Mouse (Mus musculus): Measurements from ENCODE around the gene Mtln. TPM values are rescaled to one million over a fixed set of nuclear protein-coding genes. Genes with fewer than 3 reads are reported as not detected.
A peak's percentile ranks its signal among the peaks of the same experiment; 100 is the strongest.

Mtln gene
- polyA plus RNA-seq, 1 experiment from 2014 or later, result 40.5 TPM

DNA sequence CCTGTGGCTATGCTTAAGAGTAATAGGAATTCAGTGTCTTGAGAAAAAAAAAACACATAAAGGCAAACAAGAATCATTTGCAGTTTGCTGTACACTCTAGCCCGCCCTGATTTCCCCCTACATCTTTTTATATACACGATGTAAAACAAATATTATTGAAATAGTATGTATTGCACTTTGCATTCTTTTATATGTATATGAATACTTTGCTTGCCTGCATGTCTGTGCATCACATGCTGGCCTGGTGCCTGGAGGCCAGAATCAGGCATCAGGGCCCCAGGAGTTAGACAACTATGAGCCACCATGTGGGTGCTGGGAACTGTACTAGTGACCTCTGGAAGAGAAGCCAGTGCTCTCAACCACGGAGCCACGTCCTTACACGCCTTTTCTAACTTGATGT, 5.1 kb downstream of the Mtln start:
- Histone ChIP-seq H3K36me3 (no peaks in the 10 kb centered on the region), H3K27me3 (replicated peaks) (no peaks in the 10 kb centered on the region), H3K4me2 (no peak overlapping the region), H3K9ac (no peak overlapping the region), H3K27ac (ENCODE audit: poor library complexity, severe bottlenecking) (no peak overlapping the region), H3K9me3 (replicated peaks) (no peaks in the 10 kb centered on the region), H3K4me1 (replicated peaks) (peaks cover 11% of the 10 kb centered on the region), H3K4me3 (no peak overlapping the region)
- ATAC-seq (ENCODE audit: insufficient number of reproducible peaks, low FRiP score), result no peak
- 89% methylated on average over 5 of the region's 5 CpGs for WGBS

DNA sequence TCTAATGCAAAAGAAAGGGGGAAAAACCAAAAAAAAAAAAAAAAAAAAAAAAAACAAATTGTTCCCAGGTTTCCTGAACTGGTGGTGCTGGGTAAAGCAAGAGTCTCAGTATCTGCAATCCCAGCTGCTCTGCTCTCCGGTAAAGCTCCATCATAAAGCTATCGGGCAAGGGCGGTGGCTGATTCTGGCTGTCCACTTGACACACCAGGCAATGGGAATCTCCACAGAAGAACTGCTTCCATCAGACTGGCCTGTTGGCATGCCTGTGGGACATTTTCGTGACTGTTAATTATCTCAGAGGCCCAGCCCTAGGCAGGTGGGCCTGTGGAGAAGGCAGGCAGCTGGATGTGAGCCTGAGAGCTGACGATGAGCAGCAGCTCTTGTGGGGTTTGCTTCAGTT, 13.8 kb downstream of the Mtln start:
- Histone ChIP-seq H3K9ac (no peak overlapping the region), H3K36me3 (peaks cover 19% of the 10 kb centered on the region), H3K4me3 (no peak overlapping the region), H3K27me3 (replicated peaks) (no peaks in the 10 kb centered on the region), H3K4me2 (no peak overlapping the region), H3K9me3 (replicated peaks) (no peaks in the 10 kb centered on the region), H3K27ac (ENCODE audit: poor library complexity, severe bottlenecking) (no peak overlapping the region), H3K4me1 (replicated peaks) (0 out of 2 replicates have a peak, but pooled peaks cover 4% of the 10 kb centered on the region)
- no peak for ATAC-seq (ENCODE audit: insufficient number of reproducible peaks, low FRiP score)
- 77% methylated on average over 5 of the region's 5 CpGs for WGBS

DNA sequence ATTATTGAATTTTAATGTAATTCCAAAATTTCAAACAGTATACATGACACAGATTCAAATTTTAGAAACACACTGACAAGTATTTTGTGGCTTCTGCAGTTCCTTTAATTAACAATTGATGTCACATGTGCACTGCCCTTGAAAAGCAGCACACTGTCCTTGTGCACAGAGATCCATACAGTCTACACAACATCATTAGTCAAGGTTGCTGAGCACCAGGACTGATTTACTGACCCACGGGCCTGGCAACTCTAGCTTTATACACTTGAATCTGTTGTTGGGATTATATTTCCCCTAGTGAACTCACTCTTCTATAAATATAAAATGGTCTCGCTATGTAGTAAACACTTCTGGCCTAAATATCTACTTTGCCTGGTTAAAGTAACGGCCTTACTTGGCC, 17.3 kb downstream of the Mtln start:
- H3K27ac ChIP-seq (ENCODE audit: poor library complexity, severe bottlenecking), result no peak overlapping the region
- no peak for ATAC-seq (ENCODE audit: insufficient number of reproducible peaks, low FRiP score)
- no peak overlapping the region for H3K9ac ChIP-seq
- H3K4me1 ChIP-seq (replicated peaks), result 0 out of 2 replicates have a peak, but pooled peaks cover 4% of the 10 kb centered on the region
- 89% methylated on average over 3 of the region's 3 CpGs for WGBS
- no peaks in the 10 kb centered on the region for H3K27me3 ChIP-seq (replicated peaks)
- H3K36me3 ChIP-seq, result peaks cover 35% of the 10 kb centered on the region
- no peak overlapping the region for H3K4me2 ChIP-seq
- no peak overlapping the region for H3K4me3 ChIP-seq
- H3K9me3 ChIP-seq (replicated peaks), result no peaks in the 10 kb centered on the region

DNA sequence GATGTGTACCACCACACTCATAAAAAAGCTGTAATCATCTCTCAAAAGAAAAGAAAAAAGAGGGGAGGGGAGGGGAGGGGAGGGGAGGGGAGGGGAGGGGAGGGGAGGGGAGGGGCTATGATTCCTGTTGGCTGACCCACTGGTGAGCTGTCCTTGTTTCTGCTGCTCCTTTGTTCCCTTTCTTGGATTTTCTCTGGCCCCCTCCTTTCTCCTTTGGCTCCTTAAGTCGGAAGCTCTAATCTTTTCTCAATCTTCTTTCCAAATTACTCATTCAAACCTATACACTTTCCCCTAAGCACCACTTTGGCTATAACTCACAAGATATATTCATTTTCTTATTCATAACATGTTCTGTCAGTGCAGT, 17.7 kb downstream of the Mtln start:
- Histone ChIP-seq H3K4me1 (replicated peaks) (0 out of 2 replicates have a peak, but pooled peaks cover 4% of the 10 kb centered on the region), H3K36me3 (peaks cover 40% of the 10 kb centered on the region), H3K4me3 (no peak overlapping the region), H3K4me2 (no peak overlapping the region), H3K27ac (ENCODE audit: poor library complexity, severe bottlenecking) (no peak overlapping the region), H3K9me3 (replicated peaks) (no peaks in the 10 kb centered on the region), H3K9ac (no peak overlapping the region), H3K27me3 (replicated peaks) (no peaks in the 10 kb centered on the region)
- ATAC-seq (ENCODE audit: insufficient number of reproducible peaks, low FRiP score), result no peak
- 35% methylated on average over 1 of the region's 1 CpGs for WGBS

DNA sequence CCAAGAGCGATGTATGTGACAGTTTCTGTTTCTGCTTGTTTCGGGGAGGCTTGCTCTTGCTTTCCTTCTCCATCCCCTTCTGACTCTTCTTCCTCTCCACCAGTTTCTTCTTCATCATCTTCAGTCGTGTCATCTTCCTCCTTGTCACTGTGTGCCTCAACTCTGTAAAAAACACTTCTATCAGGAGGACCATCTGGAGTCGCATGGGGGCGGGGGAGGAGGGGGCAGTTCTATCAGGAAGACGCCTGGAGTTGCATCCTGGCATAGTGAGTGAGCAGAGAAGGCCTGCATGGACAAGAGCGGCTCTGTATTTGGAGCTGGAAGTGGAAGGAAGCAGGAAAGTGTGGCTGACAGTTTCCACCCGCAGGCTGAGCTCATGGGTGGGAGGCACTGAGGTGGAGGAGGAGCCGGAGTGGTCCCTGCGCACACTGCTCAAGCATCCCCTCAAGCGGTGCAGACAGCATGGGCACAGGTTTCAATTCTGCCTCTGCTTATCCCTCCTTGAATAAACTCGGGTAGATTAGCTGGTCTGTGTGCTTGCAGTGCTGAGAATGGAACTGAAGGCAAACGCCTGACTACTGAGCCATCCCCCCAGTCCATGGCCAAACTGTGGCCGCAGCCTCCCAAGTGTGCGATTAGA, 18.2 kb downstream of the Mtln start:
- no peaks in the 10 kb centered on the region for H3K27me3 ChIP-seq (replicated peaks)
- no peaks in the 10 kb centered on the region for H3K9me3 ChIP-seq (replicated peaks)
- peak overlapping the region; percentile 14 for H3K4me2 ChIP-seq
- 0 out of 2 replicates have a peak, but pooled peaks cover 4% of the 10 kb centered on the region for H3K4me1 ChIP-seq (replicated peaks)
- 45% methylated on average over 15 of the region's 15 CpGs for WGBS
- no peak for ATAC-seq (ENCODE audit: insufficient number of reproducible peaks, low FRiP score)
- no peak overlapping the region for H3K9ac ChIP-seq
- H3K36me3 ChIP-seq, result peaks cover 42% of the 10 kb centered on the region
- H3K27ac ChIP-seq (ENCODE audit: poor library complexity, severe bottlenecking), result no peak overlapping the region
- H3K4me3 ChIP-seq, result no peak overlapping the region

DNA sequence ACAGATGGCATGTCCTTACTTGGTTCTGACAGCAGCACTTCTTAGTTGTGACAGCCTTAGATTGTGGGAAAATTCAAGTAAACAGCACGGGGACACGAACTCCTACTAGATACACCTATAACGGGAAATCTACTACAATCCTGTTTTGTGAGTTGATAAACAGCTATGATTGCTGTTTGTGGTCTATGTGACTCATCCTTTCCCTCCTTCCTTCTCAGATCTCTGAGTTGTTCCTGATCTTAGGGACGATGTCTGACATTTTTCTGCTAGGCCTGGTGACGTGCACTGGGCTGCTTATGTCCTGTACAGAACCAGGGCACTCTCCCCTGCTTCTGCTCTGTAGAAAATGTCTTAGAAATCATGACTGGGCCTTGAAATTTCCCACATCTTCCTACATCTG, 30.7 kb downstream of the Mtln start:
- Histone ChIP-seq H3K4me1 (replicated peaks) (peaks cover 20% of the 10 kb centered on the region), H3K4me3 (no peak overlapping the region), H3K9me3 (replicated peaks) (no peaks in the 10 kb centered on the region), H3K36me3 (peaks cover 13% of the 10 kb centered on the region), H3K9ac (no peak overlapping the region), H3K4me2 (no peak overlapping the region), H3K27ac (ENCODE audit: poor library complexity, severe bottlenecking) (no peak overlapping the region), H3K27me3 (replicated peaks) (no peaks in the 10 kb centered on the region)
- 60% methylated on average over 5 of the region's 5 CpGs for WGBS
- no peak for ATAC-seq (ENCODE audit: insufficient number of reproducible peaks, low FRiP score)

DNA sequence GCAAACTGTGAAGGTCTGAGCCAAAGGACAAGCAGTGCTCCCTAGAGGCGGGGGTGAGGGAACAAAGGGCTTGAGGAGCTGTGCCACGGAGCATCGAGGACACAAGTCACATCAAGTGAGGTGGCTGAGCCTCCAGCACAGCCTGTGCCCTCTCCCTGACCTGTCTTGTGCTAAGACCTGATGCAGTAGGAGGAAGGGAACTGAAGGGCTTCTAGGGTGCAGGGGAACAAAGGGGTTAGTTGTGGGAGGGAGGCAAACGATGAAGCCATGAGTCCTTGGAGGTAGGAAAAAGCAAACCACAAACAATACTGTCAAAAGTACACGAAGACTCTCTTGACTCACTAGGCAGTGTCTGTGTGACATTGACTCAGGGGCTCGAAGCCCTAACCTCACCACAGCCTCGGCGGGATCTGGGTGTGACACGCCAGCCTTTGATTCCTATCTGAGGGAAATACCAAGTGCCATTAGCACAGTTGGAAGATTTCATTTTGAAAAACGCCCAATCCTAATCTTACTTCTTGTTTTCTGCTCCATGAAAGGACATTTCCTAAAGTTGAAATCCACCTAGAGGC, 31.8 kb downstream of the Mtln start:
- Histone ChIP-seq H3K27ac (ENCODE audit: poor library complexity, severe bottlenecking) (no peak overlapping the region), H3K4me3 (no peak overlapping the region), H3K9ac (no peak overlapping the region), H3K4me2 (no peak overlapping the region), H3K27me3 (replicated peaks) (no peaks in the 10 kb centered on the region), H3K36me3 (peaks cover 13% of the 10 kb centered on the region), H3K9me3 (replicated peaks) (no peaks in the 10 kb centered on the region), H3K4me1 (replicated peaks) (peaks cover 20% of the 10 kb centered on the region)
- WGBS, result 62% methylated on average over 10 of the region's 10 CpGs
- no peak for ATAC-seq (ENCODE audit: insufficient number of reproducible peaks, low FRiP score)

DNA sequence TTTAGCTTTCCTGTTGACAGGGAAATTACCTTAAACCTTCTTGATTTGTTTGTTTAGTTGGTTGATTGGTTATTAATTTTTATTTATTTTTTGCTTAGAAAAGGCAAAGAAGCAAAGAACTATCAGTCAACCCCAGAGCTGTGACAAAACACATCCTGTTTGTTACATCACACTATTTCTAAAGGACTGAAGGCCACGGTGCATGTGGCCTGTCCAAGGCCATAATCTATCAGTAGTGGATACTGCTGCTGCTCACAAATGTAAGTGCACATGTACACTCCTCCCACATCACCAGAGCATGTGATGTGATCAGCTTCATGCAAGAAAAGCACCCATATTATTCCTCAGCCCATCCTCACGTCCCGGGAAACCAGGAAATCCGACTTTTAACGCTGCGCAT, 32.3 kb downstream of the Mtln start:
- ATAC-seq (ENCODE audit: insufficient number of reproducible peaks, low FRiP score), result no peak
- peaks cover 8% of the 10 kb centered on the region; the same call in 1 of the 2 replicates for H3K36me3 ChIP-seq
- H3K4me1 ChIP-seq (replicated peaks), result peaks cover 20% of the 10 kb centered on the region
- no peak overlapping the region for H3K9ac ChIP-seq
- H3K27me3 ChIP-seq (replicated peaks), result no peaks in the 10 kb centered on the region
- H3K4me2 ChIP-seq, result no peak overlapping the region
- 80% methylated on average over 6 of the region's 6 CpGs for WGBS
- no peak overlapping the region for H3K4me3 ChIP-seq
- H3K27ac ChIP-seq (ENCODE audit: poor library complexity, severe bottlenecking), result no peak overlapping the region
- H3K9me3 ChIP-seq (replicated peaks), result no peaks in the 10 kb centered on the region

DNA sequence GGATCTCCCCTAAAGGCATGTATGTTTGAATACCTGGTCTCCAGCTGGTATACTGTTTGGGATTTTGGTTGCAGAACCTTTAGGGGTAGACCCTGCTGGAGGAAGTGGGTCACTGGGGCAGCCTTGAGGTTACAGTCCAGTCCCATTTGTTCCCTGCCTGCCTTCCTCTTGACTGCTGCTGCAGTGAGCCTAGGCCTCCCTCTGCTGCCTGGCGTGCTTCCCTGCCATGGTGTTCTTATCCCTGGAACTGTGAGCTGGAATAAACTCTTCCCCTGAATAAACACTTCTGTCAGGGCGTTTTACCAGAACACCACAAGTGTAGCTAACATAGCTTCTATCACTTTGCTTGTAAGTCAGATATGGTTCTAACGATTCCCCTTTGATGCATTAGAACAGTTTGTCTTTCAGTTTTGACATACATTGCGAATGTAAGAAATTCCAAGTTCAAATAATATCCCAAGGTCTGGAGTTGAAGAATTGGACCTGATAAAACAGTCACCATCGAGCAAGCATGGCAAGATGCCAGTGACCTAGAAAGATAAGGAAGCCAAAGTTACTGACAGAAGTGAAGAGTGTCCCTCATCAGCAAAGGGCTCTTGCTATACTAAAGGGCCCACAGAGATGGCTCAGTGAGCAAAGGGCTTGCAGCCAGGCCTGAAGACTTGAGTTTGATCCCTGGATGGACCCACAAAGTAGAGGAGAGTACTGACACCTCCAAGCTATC, 33.0 kb downstream of the Mtln start:
- Histone ChIP-seq H3K4me3 (no peak overlapping the region), H3K9ac (no peak overlapping the region), H3K36me3 (peaks cover 6% of the 10 kb centered on the region; the same call in 1 of the 2 replicates), H3K27me3 (replicated peaks) (no peaks in the 10 kb centered on the region), H3K9me3 (replicated peaks) (no peaks in the 10 kb centered on the region), H3K27ac (ENCODE audit: poor library complexity, severe bottlenecking) (0 out of 2 replicates have a peak overlapping the region, but pooled peaks have one; percentile 4), H3K4me2 (no peak overlapping the region), H3K4me1 (replicated peaks) (peaks cover 20% of the 10 kb centered on the region)
- WGBS, result 36% methylated on average over 5 of the region's 5 CpGs
- no peak for ATAC-seq (ENCODE audit: insufficient number of reproducible peaks, low FRiP score)

DNA sequence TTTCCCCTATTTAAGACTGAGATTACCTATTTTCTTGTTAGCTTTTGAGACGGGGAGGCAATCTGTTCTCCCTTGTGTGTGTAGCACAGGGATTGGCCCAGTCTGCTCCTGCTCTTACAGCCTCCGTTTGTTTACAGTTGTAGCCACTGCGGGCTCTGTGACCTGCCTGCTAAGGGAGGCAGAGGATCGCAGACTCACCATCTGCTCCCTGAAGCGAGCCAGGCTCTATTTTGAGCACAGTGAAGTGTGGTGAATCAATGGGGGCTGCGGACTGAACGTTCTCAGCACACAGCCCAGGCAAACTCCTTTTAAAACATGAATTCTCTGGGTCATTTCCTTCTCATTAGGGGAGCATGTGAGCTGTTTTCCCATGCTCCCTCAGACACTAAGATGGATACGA, 35.1 kb downstream of the Mtln start:
- WGBS, result 27% methylated on average over 8 of the region's 8 CpGs
- H3K27ac ChIP-seq (ENCODE audit: poor library complexity, severe bottlenecking), result no peak overlapping the region
- H3K4me2 ChIP-seq, result peak overlapping the region; percentile 27
- no peak overlapping the region for H3K4me3 ChIP-seq
- no peaks in the 10 kb centered on the region for H3K9me3 ChIP-seq (replicated peaks)
- no peak for ATAC-seq (ENCODE audit: insufficient number of reproducible peaks, low FRiP score)
- no peaks in the 10 kb centered on the region; the same call in 1 of the 2 replicates for H3K36me3 ChIP-seq
- peaks cover 20% of the 10 kb centered on the region for H3K4me1 ChIP-seq (replicated peaks)
- no peaks in the 10 kb centered on the region for H3K27me3 ChIP-seq (replicated peaks)
- H3K9ac ChIP-seq, result no peak overlapping the region

DNA sequence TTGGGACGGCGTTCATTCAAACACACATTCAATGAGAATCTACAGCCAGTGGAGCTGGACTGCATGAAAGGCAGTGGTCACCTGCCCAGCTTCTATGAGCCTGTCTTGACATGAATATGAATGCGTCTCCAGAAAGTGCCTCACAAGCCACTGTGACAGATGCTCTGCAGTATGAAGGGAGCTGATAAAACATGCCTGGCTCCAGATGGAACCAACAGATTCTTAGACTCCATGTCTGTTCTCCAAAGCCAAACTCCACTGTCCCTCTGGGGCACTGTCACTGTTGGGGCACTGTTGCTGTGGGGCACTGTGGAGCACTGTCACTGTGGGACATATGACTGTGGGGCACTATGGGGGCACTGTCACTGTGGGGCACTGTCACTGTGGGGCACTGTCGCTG, 38.2 kb downstream of the Mtln start:
- H3K4me2 ChIP-seq, result no peak overlapping the region

More for the DNA sequence above, 38.2 kb downstream of the Mtln start:
- no peak overlapping the region for H3K9ac ChIP-seq
- H3K36me3 ChIP-seq, result no peaks in the 10 kb centered on the region; the same call in 1 of the 2 replicates
- no peaks in the 10 kb centered on the region for H3K9me3 ChIP-seq (replicated peaks)
- peaks cover 12% of the 10 kb centered on the region for H3K4me1 ChIP-seq (replicated peaks)
- ATAC-seq (ENCODE audit: insufficient number of reproducible peaks, low FRiP score), result no peak
- H3K27ac ChIP-seq (ENCODE audit: poor library complexity, severe bottlenecking), result no peak overlapping the region
- no peaks in the 10 kb centered on the region for H3K27me3 ChIP-seq (replicated peaks)
- H3K4me3 ChIP-seq, result no peak overlapping the region
- WGBS, result 85% methylated on average over 4 of the region's 4 CpGs
